Mouse (Mus musculus) heart, embryonic 12.5 days (tissue): ENCODE results near the gene Gm6710. TPM values are rescaled to one million over a fixed set of nuclear protein-coding genes. Genes with fewer than 3 reads are reported as not detected.
"Not testable (repeated sequence)": the region's sequence is repeated elsewhere in the genome, so short reads cannot be mapped to it uniquely, and the experiment has no call there.

Experiments
- ATAC-seq: fragments of 200-750 bp; cut with Nextera tagmentation; 2 replicates; pipeline ENCODE4 v1.8.0; 2017; ENCODE audit warnings: moderate TSS enrichment, moderate library complexity; ENCODE audit not compliant: insufficient number of reproducible peaks, low FRiP score
- H3K27ac ChIP-seq: fragments of 300-500 bp; sonication (generic); 2 replicates; pipeline ENCODE4 v1.5.1; 2016; ENCODE audit warnings: mild to moderate bottlenecking, moderate library complexity; ENCODE audit not compliant: poor library complexity, severe bottlenecking
- H3K27me3 ChIP-seq: fragments of 300-500 bp; sonication (generic); replicated peaks from 2 replicates; pipeline ENCODE4 v1.6.1; 2016; ENCODE audit warnings: mild to moderate bottlenecking, moderate library complexity
- H3K36me3 ChIP-seq: fragments of 300-500 bp; sonication (generic); 2 replicates; pipeline ENCODE4 v1.6.1; 2016; ENCODE audit warnings: mild to moderate bottlenecking, moderate library complexity
- H3K4me1 ChIP-seq: fragments of 300-500 bp; sonication (generic); replicated peaks from 2 replicates; pipeline ENCODE4 v1.6.1; 2016; ENCODE audit warnings: mild to moderate bottlenecking
- H3K4me2 ChIP-seq: fragments of 300-500 bp; sonication (generic); 2 replicates; pipeline ENCODE4 v1.6.1; 2016; ENCODE audit warnings: mild to moderate bottlenecking, moderate library complexity
- H3K4me3 ChIP-seq: fragments of 300-500 bp; sonication (generic); 2 replicates; pipeline ENCODE4 v1.5.1; 2016; ENCODE audit warnings: mild to moderate bottlenecking
- H3K9ac ChIP-seq: fragments of 300-500 bp; sonication (generic); 2 replicates; pipeline ENCODE4 v1.6.1; 2016; ENCODE audit warnings: mild to moderate bottlenecking, moderate library complexity
- H3K9me3 ChIP-seq: fragments of 300-500 bp; sonication (generic); replicated peaks from 2 replicates; pipeline ENCODE4 v1.6.1; 2016; ENCODE audit warnings: mild to moderate bottlenecking, moderate library complexity
- WGBS: fragments of 180-500 bp; shearing (Covaris S2); methylation state at CpG from one replicate; pipeline ENCODE4 v1.1.7; 2016; 5-methylcytosine and 5-hydroxymethylcytosine counted together
- polyA plus RNA-seq: library from polyadenylated mRNA; unstranded; fragments of >200 nt; fragmentation: Nextera tagmentation; extraction: Ambion mirVana; gene quantifications from 2 replicates; pipeline ENCODE4 v1.2.1, GENCODE M21; 2016

Gene Gm6710
- 16.2 and 18.6 TPM in 2 replicates for polyA plus RNA-seq

GRCm38 (mm10) chr2:175869024-175869423 lies at the start of gene Gm6710:
TSS of gene Gm6710 (plus strand) at chr2:175869219.
- H3K36me3 ChIP-seq, ATAC-seq, H3K27me3 ChIP-seq, H3K4me3 ChIP-seq, H3K4me1 ChIP-seq, H3K4me2 ChIP-seq, H3K27ac ChIP-seq, H3K9ac ChIP-seq, H3K9me3 ChIP-seq: not testable (repeated sequence)
- WGBS = no CpG with 5 or more reads among the region's 7 CpGs

Other genes starting within 250 kb of the Gm6710 start
- not detected in 2 replicates for gene Gm11007, start 225.2 kb upstream of the Gm6710 start, polyA plus RNA-seq
- 9.8 and 10.8 TPM in 2 replicates for gene Zfp969, start 165.6 kb upstream of the Gm6710 start, polyA plus RNA-seq
- gene Gm2007, start 127.7 kb upstream of the Gm6710 start, polyA plus RNA-seq = not detected in 2 replicates
- 3.3 and 5.0 TPM in 2 replicates for gene Gm14288, start 68.1 kb upstream of the Gm6710 start, polyA plus RNA-seq
- gene Zfp966, start 61.9 kb downstream of the Gm6710 start, polyA plus RNA-seq = 2.5 and 3.0 TPM in 2 replicates
- 18.4 and 20.8 TPM in 2 replicates for gene Gm2026, start 96.1 kb downstream of the Gm6710 start, polyA plus RNA-seq